Mouse (Mus musculus) megakaryocyte, embryonic 14.5 days (primary cell): ENCODE measurements at regions not wholly inside any gene's neighbourhood (a gene's known extent, or its start where the extent isn't known, plus 50 kb on each side); places are given as distances from the start of the nearest gene placed in this dataset.

Experiments used
- FLI1 ChIP-seq: IDR thresholded peaks from 2 replicates; pipeline ENCODE4 v1.6.1; 2012; ENCODE audit warnings: low read length, inconsistent platforms, mixed read lengths
- GATA1 ChIP-seq: IDR thresholded peaks from 3 replicates; pipeline ENCODE4 v1.6.1; 2012; ENCODE audit warnings: mixed read lengths, low read length, inconsistent platforms, borderline replicate concordance

DNA sequence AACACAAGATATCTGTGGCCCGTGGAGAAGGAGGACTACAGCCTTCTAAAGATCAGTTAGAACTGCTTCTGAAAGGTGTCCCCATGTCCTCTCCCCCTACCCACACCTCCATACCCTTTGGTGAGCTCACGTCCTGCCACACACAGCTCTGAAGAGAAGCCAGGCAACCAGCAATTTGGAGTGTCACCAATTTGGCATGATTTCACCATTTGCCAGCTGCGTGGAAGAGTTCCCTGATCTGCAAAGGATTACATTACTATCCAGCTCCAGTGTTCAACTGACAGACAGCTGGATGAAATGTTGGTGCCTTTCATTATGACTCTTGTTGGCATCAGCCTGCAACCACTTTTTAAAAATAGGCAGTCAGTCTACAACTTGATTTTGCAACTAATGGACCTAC, 92.8 kb upstream of the Slc24a5 start:
- TF ChIP-seq GATA1 (no peak), FLI1 (no peak)
